Mouse (Mus musculus): ENCODE results near the gene Srl. TPM values are rescaled to one million over a fixed set of nuclear protein-coding genes. Genes with fewer than 3 reads are reported as not detected.

Gene Srl
- polyA plus RNA-seq, 1 experiment from 2014 or later: 28.6 TPM

DNA sequence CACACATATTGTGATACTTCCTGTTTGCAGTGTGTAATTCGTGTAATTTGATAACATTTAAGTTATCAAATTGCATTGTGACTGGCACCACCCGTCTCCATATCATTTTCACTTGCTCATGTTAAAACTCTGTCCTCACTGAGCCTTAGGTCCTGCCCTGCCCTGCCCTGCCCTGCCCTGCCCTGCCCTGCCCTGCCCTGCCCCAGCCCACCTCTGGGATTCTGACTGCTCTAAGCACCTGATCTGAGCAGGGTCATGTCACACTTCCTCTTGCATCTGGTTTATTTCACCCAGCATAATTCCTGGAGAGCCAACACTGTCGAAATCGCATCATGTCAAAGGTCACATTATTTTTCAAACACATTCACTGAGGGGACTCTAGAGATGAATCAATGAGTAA, 95.2 kb downstream of the Srl start:
- Histone ChIP-seq H3K36me3 (ENCODE audit: control insufficient read depth, insufficient read depth, low read length) (no peaks in the 10 kb centered on the region), H3K4me3 (replicated peaks; ENCODE audit: low read length) (no peak overlapping the region), H3K4me2 (ENCODE audit: low read depth, low read length) (no peak overlapping the region), H3K9me3 (replicated peaks; ENCODE audit: control insufficient read depth, low read length) (no peaks in the 10 kb centered on the region), H3K4me1 (ENCODE audit: control insufficient read depth, insufficient read depth, low read length) (no peaks in the 10 kb centered on the region), H3K9ac (ENCODE audit: low read length) (no peak overlapping the region), H3K27ac (ENCODE audit: low read length) (no peak overlapping the region), H3K27me3 (ENCODE audit: control insufficient read depth, insufficient read depth, low read length) (no peaks in the 10 kb centered on the region)
- WGBS: 46% methylated on average over 4 of the region's 4 CpGs
- ATAC-seq (ENCODE audit: insufficient read depth, low FRiP score): no peak

DNA sequence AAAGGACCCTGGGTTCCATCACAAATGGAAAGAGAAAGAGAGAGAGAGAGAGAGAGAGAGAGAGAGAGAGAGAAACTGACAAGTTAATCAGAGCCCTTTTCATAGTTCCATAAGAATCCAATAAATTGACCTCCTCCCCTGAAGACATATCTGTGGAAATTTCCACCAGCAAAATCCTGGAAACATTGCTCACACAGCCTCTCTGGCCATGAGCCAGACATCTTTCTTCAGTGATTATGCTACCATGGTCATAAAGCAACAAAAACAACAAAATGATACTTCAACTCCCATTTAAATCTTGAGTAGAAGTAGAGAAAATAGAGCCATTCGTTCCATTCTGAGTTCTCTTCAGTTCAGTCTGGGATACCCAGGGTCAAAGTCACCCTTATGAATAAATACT, 97.2 kb downstream of the Srl start:
- no peak overlapping the region for H3K4me2 ChIP-seq (ENCODE audit: low read depth, low read length)
- no peaks in the 10 kb centered on the region for H3K4me1 ChIP-seq (ENCODE audit: control insufficient read depth, insufficient read depth, low read length)
- no peaks in the 10 kb centered on the region for H3K9me3 ChIP-seq (replicated peaks; ENCODE audit: control insufficient read depth, low read length)
- ATAC-seq (ENCODE audit: insufficient read depth, low FRiP score): no peak
- no peak overlapping the region for H3K4me3 ChIP-seq (replicated peaks; ENCODE audit: low read length)
- no peaks in the 10 kb centered on the region for H3K27me3 ChIP-seq (ENCODE audit: control insufficient read depth, insufficient read depth, low read length)
- no peak overlapping the region for H3K9ac ChIP-seq (ENCODE audit: low read length)
- no peak overlapping the region for H3K27ac ChIP-seq (ENCODE audit: low read length)
- H3K36me3 ChIP-seq (ENCODE audit: control insufficient read depth, insufficient read depth, low read length): no peaks in the 10 kb centered on the region
- 71% methylated on average over 1 of the region's 1 CpGs for WGBS

GRCm38 (mm10) chr16:4439302-4440066, 102.1 kb downstream of the Srl start:
- Histone ChIP-seq H3K4me1 (ENCODE audit: control insufficient read depth, insufficient read depth, low read length) (no peaks in the 10 kb centered on the region), H3K27ac (ENCODE audit: low read length) (no peak overlapping the region), H3K4me3 (replicated peaks; ENCODE audit: low read length) (no peak overlapping the region), H3K9ac (ENCODE audit: low read length) (no peak overlapping the region), H3K4me2 (ENCODE audit: low read depth, low read length) (no peak overlapping the region), H3K36me3 (ENCODE audit: control insufficient read depth, insufficient read depth, low read length) (no peaks in the 10 kb centered on the region), H3K9me3 (replicated peaks; ENCODE audit: control insufficient read depth, low read length) (no peaks in the 10 kb centered on the region), H3K27me3 (ENCODE audit: control insufficient read depth, insufficient read depth, low read length) (no peaks in the 10 kb centered on the region)
- WGBS: 54% methylated on average over 10 of the region's 10 CpGs
- ATAC-seq (ENCODE audit: insufficient read depth, low FRiP score): no peak

DNA sequence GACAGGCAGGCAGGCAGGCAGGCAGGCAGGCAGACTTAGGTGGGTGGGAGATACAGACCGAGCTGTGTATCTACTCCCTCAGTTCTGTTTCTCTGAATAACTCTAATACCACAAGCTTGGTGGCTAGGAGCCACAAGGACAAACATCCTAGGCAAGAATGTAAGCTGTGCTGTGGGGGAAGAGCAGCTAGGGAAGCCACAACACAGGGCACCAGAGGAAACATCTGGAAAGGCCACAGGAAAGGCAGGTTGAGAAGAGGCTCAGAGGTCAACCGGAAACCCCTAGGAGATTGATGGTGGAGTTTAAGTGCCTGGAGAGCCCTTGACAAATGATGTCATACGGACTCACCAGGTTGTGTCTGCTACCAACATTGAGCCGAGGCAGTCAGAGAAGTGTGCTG, 104.9 kb downstream of the Srl start:
- 32% methylated on average over 4 of the region's 4 CpGs for WGBS

DNA sequence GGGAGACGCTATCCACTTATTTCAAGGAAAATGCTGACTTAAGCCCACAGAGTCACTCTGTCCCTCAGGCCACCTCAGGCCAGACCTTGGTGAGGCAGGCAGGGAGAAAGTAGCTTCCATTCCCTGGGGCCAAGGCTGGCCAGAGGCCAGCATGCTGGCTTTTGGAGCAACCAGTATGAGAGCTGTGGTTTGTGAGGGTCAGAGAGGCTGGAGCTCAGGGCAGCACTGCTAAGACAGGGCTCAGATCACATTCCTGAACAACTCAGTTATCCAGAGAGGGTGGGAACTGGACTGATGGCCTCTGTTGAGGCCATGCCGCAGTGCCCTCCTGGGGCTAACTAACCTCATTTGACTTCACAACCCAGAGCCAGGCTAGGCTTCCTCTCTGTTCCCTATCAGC, 106.2 kb downstream of the Srl start:
- WGBS: 85% methylated on average over 2 of the region's 2 CpGs
- ATAC-seq (ENCODE audit: insufficient read depth, low FRiP score): no peak
- Histone ChIP-seq H3K36me3 (ENCODE audit: control insufficient read depth, insufficient read depth, low read length) (no peaks in the 10 kb centered on the region), H3K4me2 (ENCODE audit: low read depth, low read length) (no peak overlapping the region), H3K27ac (ENCODE audit: low read length) (no peak overlapping the region), H3K9me3 (replicated peaks; ENCODE audit: control insufficient read depth, low read length) (no peaks in the 10 kb centered on the region), H3K27me3 (ENCODE audit: control insufficient read depth, insufficient read depth, low read length) (no peaks in the 10 kb centered on the region), H3K4me3 (replicated peaks; ENCODE audit: low read length) (no peak overlapping the region), H3K4me1 (ENCODE audit: control insufficient read depth, insufficient read depth, low read length) (no peaks in the 10 kb centered on the region), H3K9ac (ENCODE audit: low read length) (no peak overlapping the region)

More for the DNA sequence above, 104.9 kb downstream of the Srl start:
- ATAC-seq (ENCODE audit: insufficient read depth, low FRiP score): no peak
- Histone ChIP-seq H3K4me3 (replicated peaks; ENCODE audit: low read length) (no peak overlapping the region), H3K9ac (ENCODE audit: low read length) (no peak overlapping the region), H3K9me3 (replicated peaks; ENCODE audit: control insufficient read depth, low read length) (no peaks in the 10 kb centered on the region), H3K27ac (ENCODE audit: low read length) (no peak overlapping the region), H3K4me1 (ENCODE audit: control insufficient read depth, insufficient read depth, low read length) (no peaks in the 10 kb centered on the region), H3K36me3 (ENCODE audit: control insufficient read depth, insufficient read depth, low read length) (no peaks in the 10 kb centered on the region), H3K4me2 (ENCODE audit: low read depth, low read length) (no peak overlapping the region), H3K27me3 (ENCODE audit: control insufficient read depth, insufficient read depth, low read length) (no peaks in the 10 kb centered on the region)

DNA sequence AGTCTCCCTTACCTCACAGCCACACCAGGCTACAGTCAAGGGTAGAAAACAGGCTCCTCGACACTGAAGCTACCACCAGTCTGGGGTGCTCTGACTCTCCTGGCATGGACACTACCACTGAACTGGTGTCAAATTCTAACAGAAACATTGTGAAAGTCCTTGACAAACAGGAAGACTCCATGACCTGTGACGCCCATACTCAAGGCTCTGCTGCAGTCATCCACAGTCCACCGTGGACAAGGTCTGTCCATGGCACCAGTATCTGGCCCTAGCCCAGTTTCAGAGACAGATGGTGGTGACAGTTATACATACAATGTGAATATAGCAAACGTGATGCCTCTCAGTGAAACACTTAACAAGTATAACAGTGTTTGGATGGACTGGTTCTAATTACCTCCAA, 109.8 kb downstream of the Srl start:
- Histone ChIP-seq H3K4me3 (replicated peaks; ENCODE audit: low read length) (no peak overlapping the region), H3K9me3 (replicated peaks; ENCODE audit: control insufficient read depth, low read length) (no peaks in the 10 kb centered on the region), H3K4me1 (ENCODE audit: control insufficient read depth, insufficient read depth, low read length) (no peaks in the 10 kb centered on the region), H3K9ac (ENCODE audit: low read length) (no peak overlapping the region), H3K36me3 (ENCODE audit: control insufficient read depth, insufficient read depth, low read length) (no peaks in the 10 kb centered on the region), H3K27me3 (ENCODE audit: control insufficient read depth, insufficient read depth, low read length) (no peaks in the 10 kb centered on the region), H3K27ac (ENCODE audit: low read length) (no peak overlapping the region), H3K4me2 (ENCODE audit: low read depth, low read length) (no peak overlapping the region)
- no peak for ATAC-seq (ENCODE audit: insufficient read depth, low FRiP score)
- WGBS: 67% methylated on average over 4 of the region's 4 CpGs

DNA sequence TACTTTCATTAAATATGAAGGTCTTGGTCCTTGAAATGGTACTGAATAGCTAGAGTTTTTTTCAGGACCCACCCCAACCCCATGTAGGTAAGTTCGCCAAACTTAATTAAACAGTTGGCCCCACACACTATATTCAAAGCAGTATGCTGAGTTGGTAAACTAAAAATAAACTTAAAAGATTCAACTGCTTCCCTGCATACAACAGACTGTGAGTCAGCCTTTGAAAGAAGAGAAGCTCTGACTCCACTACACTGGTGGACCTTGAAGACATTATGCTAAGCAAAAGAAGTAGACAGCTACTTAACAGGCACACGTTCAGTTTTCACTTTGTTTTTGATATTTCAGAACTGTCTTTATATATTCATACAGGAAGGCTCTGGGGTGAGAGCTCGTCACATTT, 110.6 kb downstream of the Srl start:
- H3K36me3 ChIP-seq (ENCODE audit: control insufficient read depth, insufficient read depth, low read length): no peaks in the 10 kb centered on the region
- 85% methylated on average over 3 of the region's 3 CpGs for WGBS
- no peak for ATAC-seq (ENCODE audit: insufficient read depth, low FRiP score)
- no peak overlapping the region for H3K4me2 ChIP-seq (ENCODE audit: low read depth, low read length)
- no peak overlapping the region for H3K27ac ChIP-seq (ENCODE audit: low read length)
- no peak overlapping the region for H3K9ac ChIP-seq (ENCODE audit: low read length)
- H3K4me1 ChIP-seq (ENCODE audit: control insufficient read depth, insufficient read depth, low read length): no peaks in the 10 kb centered on the region
- no peaks in the 10 kb centered on the region for H3K9me3 ChIP-seq (replicated peaks; ENCODE audit: control insufficient read depth, low read length)
- H3K27me3 ChIP-seq (ENCODE audit: control insufficient read depth, insufficient read depth, low read length): no peaks in the 10 kb centered on the region
- H3K4me3 ChIP-seq (replicated peaks; ENCODE audit: low read length): no peak overlapping the region

GRCm38 (mm10) chr16:4430232-4430631, 111.4 kb downstream of the Srl start:
- no peaks in the 10 kb centered on the region for H3K36me3 ChIP-seq (ENCODE audit: control insufficient read depth, insufficient read depth, low read length)
- WGBS: 71% methylated on average over 5 of the region's 5 CpGs

More at GRCm38 (mm10) chr16:4430232-4430631, 111.4 kb downstream of the Srl start:
- Histone ChIP-seq H3K9ac (ENCODE audit: low read length) (no peak overlapping the region), H3K4me1 (ENCODE audit: control insufficient read depth, insufficient read depth, low read length) (no peaks in the 10 kb centered on the region), H3K4me2 (ENCODE audit: low read depth, low read length) (no peak overlapping the region), H3K9me3 (replicated peaks; ENCODE audit: control insufficient read depth, low read length) (no peaks in the 10 kb centered on the region), H3K27me3 (ENCODE audit: control insufficient read depth, insufficient read depth, low read length) (no peaks in the 10 kb centered on the region), H3K27ac (ENCODE audit: low read length) (no peak overlapping the region), H3K4me3 (replicated peaks; ENCODE audit: low read length) (no peak overlapping the region)
- no peak for ATAC-seq (ENCODE audit: insufficient read depth, low FRiP score)
